8 mouse cellular contexts compared by ENCODE assay signal in genomic region chr14:14345948-14346812, GRCm38 (mm10). TPM values are rescaled to one million over a fixed set of nuclear protein-coding genes. Genes with fewer than 3 reads are reported as not detected.
DNase-seq lines count a peak whose midpoint lies in the region; ATAC-seq and TF ChIP-seq lines count a peak whose summit lies in the region.

TSS of gene Il3ra (plus strand) at chr14:14346275.

- peak; percentile 51 for ATAC-seq in forebrain, embryonic 14.5 days
- peak; percentile 48; the same call in 1 of the 2 replicates for ATAC-seq in lung, embryonic 15.5 days (ENCODE audit: borderline replicate concordance, extremely low read depth, low FRiP score, low TSS enrichment)

- WGBS in forebrain, embryonic 14.5 days = 4% methylated on average over 55 of the region's 69 CpGs
- WGBS in lung, embryonic 15.5 days = 3% methylated on average over 63 of the region's 69 CpGs
- WGBS in olfactory bulb, adult 2 months = 1% methylated on average over 69 of the region's 69 CpGs

- H3K4me2 ChIP-seq in forebrain, embryonic 14.5 days (ENCODE audit: low read length) = peak within 1 kb of the TSS; percentile 71
- peak within 1 kb of the TSS; percentile 86 for H3K4me2 ChIP-seq in lung, embryonic 15.5 days

- peak within 1 kb of the TSS; percentile 71 for H3K4me3 ChIP-seq in brown adipose tissue, adult 24 weeks (ENCODE audit: insufficient read depth, low read depth, low read length)
- H3K4me3 ChIP-seq in forebrain, embryonic 14.5 days (ENCODE audit: low read depth, low read length) = peak within 1 kb of the TSS; percentile 60
- H3K4me3 ChIP-seq in lung, embryonic 15.5 days = peak within 1 kb of the TSS; percentile 61
- peak within 1 kb of the TSS; percentile 79 for H3K4me3 ChIP-seq in olfactory bulb, adult 2 months (ENCODE audit: insufficient read depth, low read depth, low read length)

- no peaks in the 10 kb centered on the region for H3K27me3 ChIP-seq in forebrain, embryonic 14.5 days (replicated peaks; ENCODE audit: control insufficient read depth, insufficient read depth, low read length)
- H3K27me3 ChIP-seq in lung, embryonic 15.5 days = no peaks in the 10 kb centered on the region

- no peaks in the 10 kb centered on the region for H3K4me1 ChIP-seq in brown adipose tissue, adult 24 weeks (ENCODE audit: control insufficient read depth, insufficient read depth, insufficient read length, low read length)
- no peaks in the 10 kb centered on the region for H3K4me1 ChIP-seq in forebrain, embryonic 14.5 days (ENCODE audit: control insufficient read depth, insufficient read depth, low read length)
- H3K4me1 ChIP-seq in lung, embryonic 15.5 days = no peaks in the 10 kb centered on the region
- H3K4me1 ChIP-seq in olfactory bulb, adult 2 months (ENCODE audit: control insufficient read depth, insufficient read depth, low read length) = 0 out of 2 replicates have a peak, but pooled peaks cover 4% of the 10 kb centered on the region

- peak within 1 kb of the TSS; percentile 69 for H3K9ac ChIP-seq in forebrain, embryonic 14.5 days (ENCODE audit: low read length)
- peak within 1 kb of the TSS; percentile 41 for H3K9ac ChIP-seq in lung, embryonic 15.5 days

- TF ChIP-seq POLR2A in olfactory bulb, adult 2 months (IDR thresholded peaks at IDR 0.05; ENCODE audit: insufficient read depth, low read depth, low read length) = no peak; the same call in 1 of the 2 replicates

- no peaks in the 10 kb centered on the region for H3K36me3 ChIP-seq in forebrain, embryonic 14.5 days (ENCODE audit: control insufficient read depth, insufficient read depth, low read length)
- 0 out of 2 replicates have a peak, but pooled peaks cover 5% of the 10 kb centered on the region for H3K36me3 ChIP-seq in lung, embryonic 15.5 days

- peak within 1 kb of the TSS; percentile 90 for H3K27ac ChIP-seq in brown adipose tissue, adult 24 weeks (replicated peaks; ENCODE audit: low read depth, low read length)
- H3K27ac ChIP-seq in forebrain, embryonic 14.5 days (ENCODE audit: low read depth, low read length) = peak within 1 kb of the TSS; percentile 35
- peak within 1 kb of the TSS; percentile 80 for H3K27ac ChIP-seq in lung, embryonic 15.5 days
- peak within 1 kb of the TSS; percentile 73; the same call in 1 of the 2 replicates for H3K27ac ChIP-seq in olfactory bulb, adult 2 months (ENCODE audit: insufficient read depth, low read depth, low read length)

- DNase-seq in CD8-positive naive resting alpha-beta T cell, adult 2 months (ENCODE audit: low read depth in 2 of 2, low spot score in 2 of 2) = peak; percentile 69 to 76
- peak; percentile 81 for DNase-seq in forebrain, embryonic 14.5 days (ENCODE audit: low spot score)
- DNase-seq in heart, postnatal 10 days = peak; percentile 81 to 83
- peak; percentile 84 to 92 for DNase-seq in kidney, postnatal 4 days
- DNase-seq in thymus, postnatal 10 days (ENCODE audit: low spot score in 2 of 2) = peak; percentile 65 to 70

- peaks cover 24% of the 10 kb centered on the region for H3K9me3 ChIP-seq in forebrain, embryonic 14.5 days (replicated peaks; ENCODE audit: control insufficient read depth, low read length)
- peaks cover 38% of the 10 kb centered on the region for H3K9me3 ChIP-seq in lung, embryonic 15.5 days

- intact Hi-C loops in heart, postnatal 10 days (cut with DNase I) = loop anchor here (10.0 kb wide), 4 partner anchors 221 to 519 kb away; partner anchors contain the start of genes Psmd6 and Slc4a7

- TF ChIP-seq CTCF in olfactory bulb, adult 2 months (IDR thresholded peaks at IDR 0.05; ENCODE audit: insufficient read depth, low read depth, low read length) = no peak

RNA-seq across cellular contexts. Expression of gene Il3ra, which starts in this region (rescaled TPM):
- polyA plus RNA-seq in brown adipose tissue, adult 24 weeks (2012; ENCODE audit: insufficient read depth, insufficient read length, missing spikeins) = 2.5 and 4.0 TPM in 2 replicates
- polyA plus RNA-seq in forebrain, embryonic 14.5 days (2014; fragmentation: Nextera tagmentation; extraction: Ambion mirVana) = 1.5 and 1.9 TPM in 2 replicates
- 10 to 100 TPM in 1 of 2 experiments, 1 to 10 TPM in 1; 6.7 to 11.1 TPM for total RNA-seq in heart, postnatal 10 days (2021)
- 9.3 and 12.9 TPM in 2 replicates for polyA plus RNA-seq in lung, embryonic 15.5 days (2015; fragmentation: Nextera tagmentation; extraction: Ambion mirVana)
- not detected in 2 replicates for polyA plus RNA-seq in olfactory bulb, adult 2 months (2012; ENCODE audit: insufficient read depth, insufficient read length, low replicate concordance, missing spikeins)

Comparison
In these comparisons a context has a peak if more than half of its experiments do, and no peak if none do; other contexts are left out.
1. Peak in every context shown above with its lines: DNase-seq, ATAC-seq, H3K4me3 ChIP-seq and H3K27ac ChIP-seq.
2. H3K27ac ChIP-seq: peak in every context shown above with its lines; median percentile 90 in brown adipose tissue, adult 24 weeks; 80 in lung, embryonic 15.5 days; 73 in olfactory bulb, adult 2 months; 35 in forebrain, embryonic 14.5 days.